Mouse (Mus musculus) left cerebral cortex, adult 8-10 months (tissue): ENCODE measurements around the gene Asic3. TPM values are rescaled to one million over a fixed set of nuclear protein-coding genes. Genes with fewer than 3 reads are reported as not detected.

Experiments used
- DNase-seq, 2 experiments: peaks; one replicate each; pipeline ENCODE4 v3.0.0; 2022; ENCODE audit warnings: low spot score in 2 of 2
- total RNA-seq, 4 experiments: library from RNA; stranded (reverse); gene quantifications; 2 replicates each; pipeline ENCODE4 v1.2.4; 2022

The Asic3 gene
- total RNA-seq = 1 to 10 TPM in 1 of 4 experiments, under 1 TPM in 3; 0.16 to 1.1 (median 0.34) TPM

- DNase-seq = no peak
Observed at GRCm38 (mm10) chr5:24413042-24413693, at the start of gene Asic3. Gene Asic3, plus strand, starts transcription at chr5:24413392.

GRCm38 (mm10) chr5:24363467-24363866, 49.7 kb upstream of the Asic3 start:
- DNase-seq = no peak

DNA sequence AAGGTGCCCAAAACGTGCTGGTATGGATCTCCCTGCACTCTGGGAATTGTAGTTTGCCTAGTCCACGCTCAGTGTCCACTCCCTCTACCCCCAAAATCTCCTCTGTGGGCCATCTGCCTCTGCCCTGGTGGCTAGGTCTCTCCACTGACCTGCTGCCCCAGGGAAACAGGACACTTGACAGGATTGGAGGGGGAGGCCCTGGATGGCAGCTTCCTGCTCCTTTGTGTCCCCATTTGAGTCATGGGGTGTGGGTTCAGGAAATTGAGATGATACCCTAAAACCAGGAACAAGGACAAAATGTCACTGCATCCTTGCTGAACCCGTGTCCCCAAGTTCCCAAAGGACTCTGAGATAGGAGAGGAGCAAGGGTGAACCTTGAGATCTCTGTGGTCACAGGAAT, 49.1 kb upstream of the Asic3 start:
- no peak for DNase-seq

DNA sequence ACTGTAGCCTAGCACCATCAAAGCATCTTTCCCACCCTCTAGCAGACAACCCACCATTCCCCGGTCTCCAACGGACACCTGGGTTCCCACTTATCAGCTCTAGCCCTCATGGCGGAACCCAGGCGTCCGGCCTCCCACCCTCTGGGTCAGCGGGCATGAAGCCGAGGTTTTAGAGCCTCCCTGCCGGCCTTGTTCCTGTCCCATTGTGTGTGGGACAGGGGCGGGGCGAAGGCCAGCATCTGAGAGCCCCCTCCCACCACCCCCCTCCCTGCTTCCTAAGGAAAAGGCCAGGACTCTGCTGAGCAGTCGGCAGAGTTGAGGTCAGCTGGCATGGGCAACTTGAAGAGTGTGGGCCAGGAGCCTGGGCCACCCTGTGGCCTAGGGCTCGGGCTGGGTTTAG, 48.7 kb upstream of the Asic3 start, which contains the start of gene Nos3:
Gene Nos3 (plus strand): TSS at position 303 of the 400 bp plus-strand sequence.
- DNase-seq = no peak

GRCm38 (mm10) chr5:24364963-24365362, 48.2 kb upstream of the Asic3 start:
- DNase-seq = no peak

GRCm38 (mm10) chr5:24365528-24365927, 47.7 kb upstream of the Asic3 start:
- DNase-seq = no peak

- DNase-seq = no peak
Observed at GRCm38 (mm10) chr5:24366426-24366825, 46.8 kb upstream of the Asic3 start.

DNA sequence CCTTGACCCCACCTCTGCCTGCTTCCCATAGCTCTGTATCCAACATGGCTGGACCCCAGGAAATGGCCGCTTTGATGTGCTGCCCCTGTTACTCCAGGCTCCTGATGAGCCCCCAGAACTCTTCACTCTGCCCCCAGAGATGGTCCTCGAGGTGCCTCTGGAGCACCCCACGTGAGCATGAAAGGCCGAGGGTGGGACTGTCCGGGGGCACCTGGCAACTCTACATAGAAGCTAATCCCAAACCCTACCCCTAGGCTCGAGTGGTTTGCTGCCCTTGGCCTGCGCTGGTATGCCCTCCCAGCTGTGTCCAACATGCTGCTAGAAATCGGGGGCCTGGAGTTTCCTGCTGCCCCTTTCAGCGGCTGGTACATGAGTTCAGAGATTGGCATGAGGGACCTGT, 43.4 kb upstream of the Asic3 start:
- DNase-seq = no peak

- no peak for DNase-seq
Observed at GRCm38 (mm10) chr5:24373807-24374206, 39.4 kb upstream of the Asic3 start.

DNA sequence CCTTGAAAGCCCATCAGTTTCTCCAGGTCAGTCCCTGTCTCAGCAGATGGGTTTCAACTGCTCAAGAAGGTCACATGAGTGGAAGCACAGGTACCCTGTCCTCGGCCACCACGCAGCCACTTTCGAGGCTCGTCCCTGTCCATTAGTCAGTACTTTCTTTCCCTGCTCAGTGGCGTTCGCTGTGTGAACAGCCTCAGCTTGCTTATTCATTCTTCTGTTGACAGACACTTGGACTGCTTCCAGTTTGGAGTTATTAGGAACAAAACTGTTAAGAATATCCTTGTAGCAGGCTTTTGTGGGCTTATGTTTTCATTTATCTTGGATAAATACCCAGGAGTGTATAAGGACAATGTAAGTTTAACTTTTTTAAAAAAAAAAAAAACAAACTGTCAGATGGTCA, 39.0 kb upstream of the Asic3 start:
- DNase-seq = no peak

- DNase-seq = no peak
Observed at GRCm38 (mm10) chr5:24374666-24375328, 38.4 kb upstream of the Asic3 start.

GRCm38 (mm10) chr5:24378700-24379099, 34.5 kb upstream of the Asic3 start:
- no peak for DNase-seq

DNA sequence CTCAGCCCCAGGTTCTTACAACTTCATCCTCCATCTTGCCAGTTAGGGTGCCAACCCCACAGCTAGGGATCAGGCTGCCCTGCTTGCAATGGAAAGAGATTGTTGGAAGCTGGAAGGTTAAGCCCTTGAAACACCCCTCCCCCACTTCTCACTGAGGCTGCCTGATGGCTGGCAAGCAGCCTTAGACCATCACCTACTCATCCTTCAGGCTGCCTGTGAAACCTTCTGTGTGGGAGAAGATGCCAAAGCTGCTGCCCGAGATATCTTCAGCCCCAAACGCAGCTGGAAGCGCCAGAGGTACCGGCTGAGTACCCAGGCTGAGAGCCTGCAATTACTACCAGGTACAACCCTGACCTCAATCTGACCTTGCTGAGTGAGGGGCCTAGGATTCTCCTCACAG, 33.7 kb upstream of the Asic3 start:
- peak in 1 of 2 experiments; percentile 32 for DNase-seq

DNA sequence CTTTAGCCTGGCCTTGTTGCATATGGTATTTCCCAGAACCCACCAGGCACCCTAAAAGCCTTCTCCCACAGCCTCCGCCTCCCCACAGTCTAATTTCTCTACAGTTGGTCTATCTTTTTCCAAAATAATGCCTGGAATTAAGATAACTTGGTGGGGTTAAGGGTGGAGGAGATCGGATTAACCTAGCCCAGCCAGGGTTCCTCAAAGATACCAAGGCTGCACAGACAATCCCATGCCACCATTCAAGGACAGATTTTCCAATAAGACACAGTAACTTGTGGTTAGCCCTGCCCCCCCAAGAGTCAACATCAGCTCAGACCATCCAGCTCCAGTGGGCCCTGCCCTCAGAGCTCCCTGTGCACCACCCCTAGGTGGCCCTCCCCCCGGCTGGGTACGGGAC, 32.7 kb upstream of the Asic3 start:
- DNase-seq = no peak

DNA sequence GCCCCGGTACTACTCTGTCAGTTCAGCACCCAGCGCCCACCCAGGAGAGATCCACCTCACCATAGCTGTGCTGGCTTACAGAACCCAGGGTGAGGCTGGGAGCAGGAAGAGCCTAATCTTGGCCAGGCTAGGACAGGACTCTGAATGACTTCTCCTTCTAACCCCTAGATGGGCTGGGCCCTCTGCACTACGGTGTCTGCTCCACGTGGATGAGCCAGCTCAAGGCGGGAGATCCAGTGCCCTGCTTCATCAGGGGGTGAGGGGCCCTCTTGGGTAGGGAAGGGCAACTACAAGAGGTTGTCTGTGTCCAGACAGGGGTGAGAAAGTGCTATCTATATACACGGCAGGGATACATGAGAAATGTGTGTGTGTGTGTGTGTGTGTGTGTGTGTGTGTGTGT, 31.7 kb upstream of the Asic3 start:
- no peak for DNase-seq

GRCm38 (mm10) chr5:24381988-24382387, 31.2 kb upstream of the Asic3 start:
- no peak for DNase-seq

DNA sequence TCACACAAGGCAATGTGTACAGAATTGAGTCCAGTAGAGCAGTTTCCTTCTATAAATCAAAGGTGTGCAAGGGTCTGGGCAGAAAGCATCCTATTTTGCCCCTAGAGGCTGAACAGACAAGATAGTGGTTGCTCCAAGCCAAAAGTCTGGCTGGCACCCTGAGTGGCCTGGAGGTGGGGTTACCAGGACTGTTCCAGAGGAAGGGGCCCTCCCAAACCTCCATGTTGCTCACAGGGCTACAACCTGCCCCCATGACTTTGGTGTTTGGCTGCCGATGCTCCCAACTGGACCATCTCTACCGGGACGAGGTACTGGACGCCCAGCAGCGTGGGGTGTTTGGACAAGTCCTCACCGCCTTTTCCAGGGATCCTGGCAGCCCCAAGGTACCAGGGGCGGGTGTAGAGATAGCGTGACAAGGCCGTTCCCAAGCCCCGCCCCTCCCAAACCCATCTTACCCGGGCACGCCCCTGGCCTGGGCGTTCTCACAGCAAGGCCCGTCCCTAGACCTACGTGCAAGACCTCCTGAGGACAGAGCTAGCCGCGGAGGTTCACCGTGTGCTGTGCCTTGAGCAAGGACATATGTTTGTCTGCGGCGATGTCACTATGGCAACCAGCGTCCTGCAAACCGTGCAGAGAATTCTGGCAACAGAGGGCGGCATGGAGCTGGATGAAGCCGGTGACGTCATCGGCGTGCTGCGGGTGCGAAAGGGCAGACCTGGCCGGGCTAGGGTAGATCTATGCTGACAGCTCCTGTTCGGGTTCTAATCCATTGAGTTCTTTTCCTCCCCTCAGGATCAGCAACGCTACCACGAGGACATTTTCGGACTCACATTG, 29.9 kb upstream of the Asic3 start:
- DNase-seq = peak; percentile 85 to 89

GRCm38 (mm10) chr5:24384407-24384806, 28.8 kb upstream of the Asic3 start:
- DNase-seq = peak; percentile 25 to 61

- DNase-seq = no peak
Observed at GRCm38 (mm10) chr5:24385374-24385773, 27.8 kb upstream of the Asic3 start.

GRCm38 (mm10) chr5:24385887-24386550, 27.2 kb upstream of the Asic3 start:
- DNase-seq = no peak
